Mouse (Mus musculus): ENCODE data around the gene Gbf1. TPM values are rescaled to one million over a fixed set of nuclear protein-coding genes. Genes with fewer than 3 reads are reported as not detected.

Gbf1 gene
- polyA plus RNA-seq, 1 experiment = 40.8 TPM

DNA sequence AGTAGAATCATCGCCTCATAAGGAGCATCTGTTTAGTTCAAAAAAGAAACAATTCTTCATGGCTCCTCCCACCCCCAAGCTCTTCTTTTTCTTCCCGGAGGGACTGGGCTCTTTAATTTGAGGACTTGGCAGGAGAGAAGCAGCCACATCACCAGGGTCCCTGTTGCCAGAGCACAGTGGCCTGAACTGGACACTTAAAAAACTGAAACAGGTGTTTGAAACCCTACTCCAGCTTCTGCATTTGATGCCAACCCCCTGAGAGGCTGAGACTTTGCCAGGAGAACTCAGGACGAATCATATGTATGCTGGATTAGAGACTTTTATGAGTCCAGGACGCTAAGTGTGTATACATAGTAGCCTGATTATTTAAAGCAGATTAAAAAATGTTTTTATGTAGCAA, 73.2 kb downstream of the Gbf1 start:
- Histone ChIP-seq H3K27me3 (ENCODE audit: control insufficient read depth, insufficient read depth, insufficient read length) (no peaks in the 10 kb centered on the region), H3K36me3 (ENCODE audit: control insufficient read depth, insufficient read depth) (no peaks in the 10 kb centered on the region), H3K4me3 (ENCODE audit: insufficient read depth, poor library complexity, severe bottlenecking) (no peak overlapping the region), H3K79me3 (ENCODE audit: low read depth) (peaks cover 4% of the 10 kb centered on the region), H3K79me2 (ENCODE audit: control insufficient read depth, insufficient read depth) (peaks cover 11% of the 10 kb centered on the region), H3ac (ENCODE audit: control insufficient read depth, insufficient read length, low read depth) (no peak overlapping the region)
- TF ChIP-seq MYOD1 (IDR thresholded peaks at IDR 0.05; ENCODE audit: control insufficient read depth, insufficient read length, low read depth) (peak; percentile 84), FOSL1 (IDR thresholded peaks at IDR 0.05; ENCODE audit: insufficient read depth, low read length, poor library complexity, severe bottlenecking) (no peak)

DNA sequence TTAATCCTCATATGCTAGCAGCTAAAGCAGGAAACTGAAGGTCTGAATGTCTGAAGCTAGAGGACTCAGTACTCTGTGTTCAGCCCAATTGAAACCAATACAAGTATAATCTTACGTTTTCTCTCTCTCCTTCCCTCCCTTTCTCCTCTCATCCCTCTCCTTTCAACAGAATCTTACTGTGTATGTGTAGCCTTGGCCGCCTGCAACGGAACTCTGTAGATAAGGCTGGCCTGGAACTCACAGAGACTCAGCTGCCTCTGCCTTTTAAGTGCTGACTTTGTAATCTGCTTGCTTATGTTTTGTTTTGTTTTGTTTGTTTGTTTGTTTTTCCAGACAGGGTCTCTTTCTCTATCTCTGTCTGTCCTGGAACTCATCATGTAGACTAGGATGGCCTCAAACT, 74.0 kb downstream of the Gbf1 start:
- H3K27me3 ChIP-seq (ENCODE audit: control insufficient read depth, insufficient read depth, insufficient read length) = no peaks in the 10 kb centered on the region
- peaks cover 17% of the 10 kb centered on the region for H3K79me2 ChIP-seq (ENCODE audit: control insufficient read depth, insufficient read depth)
- TF ChIP-seq CTCF (IDR thresholded peaks at IDR 0.05; ENCODE audit: control insufficient read depth, insufficient read depth, insufficient read length) (no peak), CEBPB (IDR thresholded peaks at IDR 0.05; ENCODE audit: low read depth) (no peak), USF1 (IDR thresholded peaks at IDR 0.05; ENCODE audit: low read depth) (no peak), MAX (IDR thresholded peaks at IDR 0.05) (no peak), MYOD1 (IDR thresholded peaks at IDR 0.05; ENCODE audit: control insufficient read depth, insufficient read length, low read depth) (no peak), FOSL1 (IDR thresholded peaks at IDR 0.05; ENCODE audit: insufficient read depth, low read length, poor library complexity, severe bottlenecking) (no peak), MYOG (IDR thresholded peaks at IDR 0.05; ENCODE audit: control insufficient read depth, extremely low read depth, insufficient read length) (no peak)
- peaks cover 4% of the 10 kb centered on the region for H3K79me3 ChIP-seq (ENCODE audit: low read depth)
- H3K4me3 ChIP-seq (ENCODE audit: insufficient read depth, poor library complexity, severe bottlenecking) = no peak overlapping the region
- H3K36me3 ChIP-seq (ENCODE audit: control insufficient read depth, insufficient read depth) = no peaks in the 10 kb centered on the region
- no peak overlapping the region for H3ac ChIP-seq (ENCODE audit: control insufficient read depth, insufficient read length, low read depth)

DNA sequence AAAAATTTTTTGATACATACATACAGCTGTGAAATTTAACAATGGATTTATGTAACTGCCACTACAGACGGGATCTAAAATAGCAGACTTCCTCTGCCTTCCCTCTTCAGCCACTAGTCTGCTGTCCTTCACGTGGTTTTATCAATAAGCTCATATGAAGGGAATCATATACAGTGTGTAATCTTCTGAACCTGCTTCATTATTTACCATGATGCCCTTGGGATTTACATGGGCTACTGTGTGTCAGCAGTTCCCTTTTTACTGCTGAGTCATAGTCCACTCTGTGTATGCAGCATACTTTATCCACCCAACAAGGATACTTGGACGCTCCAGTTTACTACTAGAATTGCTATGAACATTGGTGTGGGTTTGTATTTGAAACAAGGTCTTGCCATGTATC, 75.0 kb downstream of the Gbf1 start:
- Histone ChIP-seq H3K36me3 (ENCODE audit: control insufficient read depth, insufficient read depth) (no peaks in the 10 kb centered on the region), H3K79me3 (ENCODE audit: low read depth) (peaks cover 4% of the 10 kb centered on the region), H3ac (ENCODE audit: control insufficient read depth, insufficient read length, low read depth) (no peak overlapping the region), H3K27me3 (ENCODE audit: control insufficient read depth, insufficient read depth, insufficient read length) (no peaks in the 10 kb centered on the region), H3K4me3 (ENCODE audit: insufficient read depth, poor library complexity, severe bottlenecking) (no peak overlapping the region), H3K79me2 (ENCODE audit: control insufficient read depth, insufficient read depth) (peaks cover 17% of the 10 kb centered on the region)
- TF ChIP-seq MYOD1 (IDR thresholded peaks at IDR 0.05; ENCODE audit: control insufficient read depth, insufficient read length, low read depth) = peak; percentile 17
- TF ChIP-seq USF1 (IDR thresholded peaks at IDR 0.05; ENCODE audit: low read depth) = peak; percentile 68
- TF ChIP-seq CEBPB (IDR thresholded peaks at IDR 0.05; ENCODE audit: low read depth) = no peak
- peak; percentile 59 for TF ChIP-seq MAX (IDR thresholded peaks at IDR 0.05)

DNA sequence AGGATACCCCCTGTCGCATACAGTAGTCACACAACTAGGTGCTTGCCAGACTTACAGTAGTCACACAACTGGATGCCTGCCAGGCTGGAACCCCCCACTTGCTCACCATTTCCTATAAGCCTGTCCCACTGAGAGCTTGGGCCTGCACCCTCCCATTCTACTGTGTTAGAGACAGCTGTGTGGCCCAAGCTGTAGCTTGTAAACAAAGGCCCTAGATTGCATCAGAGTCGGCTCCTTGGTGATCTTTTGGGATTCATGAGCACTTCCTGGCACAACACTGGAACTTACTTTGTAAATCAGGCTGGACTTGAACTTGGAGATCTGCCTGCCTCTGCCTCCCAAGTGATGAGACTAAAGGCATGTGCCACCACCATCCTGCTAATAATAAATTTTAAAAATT, 82.1 kb downstream of the Gbf1 start:
- H3K79me3 ChIP-seq (ENCODE audit: low read depth) = no peaks in the 10 kb centered on the region
- no peak overlapping the region for H3ac ChIP-seq (ENCODE audit: control insufficient read depth, insufficient read length, low read depth)
- TF ChIP-seq FOSL1 (IDR thresholded peaks at IDR 0.05; ENCODE audit: insufficient read depth, low read length, poor library complexity, severe bottlenecking) (no peak), MYOG (IDR thresholded peaks at IDR 0.05; ENCODE audit: control insufficient read depth, extremely low read depth, insufficient read length) (no peak), MYOD1 (IDR thresholded peaks at IDR 0.05; ENCODE audit: control insufficient read depth, insufficient read length, low read depth) (no peak), CEBPB (IDR thresholded peaks at IDR 0.05; ENCODE audit: low read depth) (no peak), USF1 (IDR thresholded peaks at IDR 0.05; ENCODE audit: low read depth) (no peak), CTCF (IDR thresholded peaks at IDR 0.05; ENCODE audit: control insufficient read depth, insufficient read depth, insufficient read length) (no peak), MAX (IDR thresholded peaks at IDR 0.05) (no peak)
- peaks cover 9% of the 10 kb centered on the region for H3K79me2 ChIP-seq (ENCODE audit: control insufficient read depth, insufficient read depth)
- H3K27me3 ChIP-seq (ENCODE audit: control insufficient read depth, insufficient read depth, insufficient read length) = no peaks in the 10 kb centered on the region
- H3K4me3 ChIP-seq (ENCODE audit: insufficient read depth, poor library complexity, severe bottlenecking) = no peak overlapping the region
- H3K36me3 ChIP-seq (ENCODE audit: control insufficient read depth, insufficient read depth) = no peaks in the 10 kb centered on the region

DNA sequence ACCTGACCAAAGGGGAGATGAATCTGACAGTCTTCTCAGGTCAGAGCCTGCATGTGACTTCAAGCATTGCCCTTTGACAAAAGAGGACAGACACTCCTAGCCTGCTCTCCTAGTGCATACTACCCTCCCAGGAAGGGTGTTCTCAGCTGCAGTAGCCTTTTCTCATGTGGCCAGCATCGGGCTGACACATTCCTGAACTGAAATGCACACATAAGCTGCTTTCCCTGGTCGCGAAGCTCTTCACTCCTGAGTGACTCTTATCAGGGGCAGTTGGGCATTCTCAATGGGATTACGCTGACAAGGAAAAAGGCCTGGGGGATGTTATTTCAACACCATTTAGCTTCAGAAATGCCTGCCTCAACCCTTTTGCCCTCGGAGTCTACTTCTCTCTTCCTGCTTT, 84.3 kb downstream of the Gbf1 start:
- Histone ChIP-seq H3K79me3 (ENCODE audit: low read depth) (no peaks in the 10 kb centered on the region), H3ac (ENCODE audit: control insufficient read depth, insufficient read length, low read depth) (no peak overlapping the region), H3K27me3 (ENCODE audit: control insufficient read depth, insufficient read depth, insufficient read length) (no peaks in the 10 kb centered on the region), H3K79me2 (ENCODE audit: control insufficient read depth, insufficient read depth) (no peaks in the 10 kb centered on the region), H3K4me3 (ENCODE audit: insufficient read depth, poor library complexity, severe bottlenecking) (no peak overlapping the region), H3K36me3 (ENCODE audit: control insufficient read depth, insufficient read depth) (peaks cover 6% of the 10 kb centered on the region)
- TF ChIP-seq MYOD1 (IDR thresholded peaks at IDR 0.05; ENCODE audit: control insufficient read depth, insufficient read length, low read depth) = no peak
- no peak for TF ChIP-seq CTCF (IDR thresholded peaks at IDR 0.05; ENCODE audit: control insufficient read depth, insufficient read depth, insufficient read length)
- no peak for TF ChIP-seq FOSL1 (IDR thresholded peaks at IDR 0.05; ENCODE audit: insufficient read depth, low read length, poor library complexity, severe bottlenecking)
- no peak for TF ChIP-seq CEBPB (IDR thresholded peaks at IDR 0.05; ENCODE audit: low read depth)
- TF ChIP-seq MAX (IDR thresholded peaks at IDR 0.05) = no peak
- no peak for TF ChIP-seq MYOG (IDR thresholded peaks at IDR 0.05; ENCODE audit: control insufficient read depth, extremely low read depth, insufficient read length)
- TF ChIP-seq USF1 (IDR thresholded peaks at IDR 0.05; ENCODE audit: low read depth) = no peak

DNA sequence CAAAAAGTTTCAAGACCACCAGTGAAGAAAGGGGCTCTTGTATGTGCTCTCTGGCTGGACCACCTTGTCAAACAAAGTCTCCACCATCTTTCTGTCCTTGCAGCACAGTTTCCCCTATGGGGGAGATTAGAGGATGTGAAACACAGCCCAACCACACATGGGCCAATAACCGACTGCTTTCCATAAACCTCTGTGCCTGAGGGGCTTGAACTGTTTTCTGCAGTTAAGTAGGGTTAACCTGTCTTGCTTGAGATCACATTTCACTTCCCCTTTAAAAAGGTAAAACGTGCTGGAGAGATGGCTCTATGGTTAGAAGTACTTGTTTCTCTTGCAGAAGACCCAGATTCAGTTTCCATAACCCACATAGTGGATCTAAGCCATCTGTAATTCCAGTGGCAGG, 87.9 kb downstream of the Gbf1 start:
- H3K27me3 ChIP-seq (ENCODE audit: control insufficient read depth, insufficient read depth, insufficient read length) = no peaks in the 10 kb centered on the region
- TF ChIP-seq MYOD1 (IDR thresholded peaks at IDR 0.05; ENCODE audit: control insufficient read depth, insufficient read length, low read depth) (no peak), MAX (IDR thresholded peaks at IDR 0.05) (no peak), CEBPB (IDR thresholded peaks at IDR 0.05; ENCODE audit: low read depth) (no peak), FOSL1 (IDR thresholded peaks at IDR 0.05; ENCODE audit: insufficient read depth, low read length, poor library complexity, severe bottlenecking) (no peak), CTCF (IDR thresholded peaks at IDR 0.05; ENCODE audit: control insufficient read depth, insufficient read depth, insufficient read length) (no peak), MYOG (IDR thresholded peaks at IDR 0.05; ENCODE audit: control insufficient read depth, extremely low read depth, insufficient read length) (no peak), USF1 (IDR thresholded peaks at IDR 0.05; ENCODE audit: low read depth) (no peak)
- no peaks in the 10 kb centered on the region for H3K79me2 ChIP-seq (ENCODE audit: control insufficient read depth, insufficient read depth)
- peaks cover 6% of the 10 kb centered on the region for H3K36me3 ChIP-seq (ENCODE audit: control insufficient read depth, insufficient read depth)
- H3K79me3 ChIP-seq (ENCODE audit: low read depth) = no peaks in the 10 kb centered on the region
- no peak overlapping the region for H3K4me3 ChIP-seq (ENCODE audit: insufficient read depth, poor library complexity, severe bottlenecking)
- H3ac ChIP-seq (ENCODE audit: control insufficient read depth, insufficient read length, low read depth) = no peak overlapping the region
